Mouse (Mus musculus): ENCODE data around the gene Camsap3. TPM values are rescaled to one million over a fixed set of nuclear protein-coding genes. Genes with fewer than 3 reads are reported as not detected.

The Camsap3 gene
- total RNA-seq, 2 experiments from 2014 or later: 1.5 to 2.9 TPM

Other genes starting within 250 kb of the Camsap3 start
- under 1 TPM; 0.12 to 0.25 TPM for gene A430078G23Rik, start 233.9 kb upstream of the Camsap3 start, total RNA-seq (2021)
- gene Arhgef18, start 194.3 kb upstream of the Camsap3 start, total RNA-seq (2021): 10 to 100 TPM; 17.3 to 19.8 TPM
- 1 to 10 TPM; 4.1 to 4.5 TPM for gene Pex11g, start 119.6 kb upstream of the Camsap3 start, total RNA-seq (2021)
- gene Tex45, start 116.4 kb upstream of the Camsap3 start, total RNA-seq (2021): under 1 TPM in 1 of 2 experiments, not detected in 1; 0.32 TPM
- gene Zfp358, start 94.2 kb upstream of the Camsap3 start, total RNA-seq (2021): 10 to 100 TPM; 24.6 to 26.1 TPM
- 10 to 100 TPM; 26.4 to 29.0 TPM for gene Mcoln1, start 86.8 kb upstream of the Camsap3 start, total RNA-seq (2021)
- gene Pnpla6, start 71.9 kb upstream of the Camsap3 start, total RNA-seq (2021): 10 to 100 TPM; 15.1 to 15.9 TPM
- 1 to 10 TPM; 1.1 to 2.2 TPM for gene C330021F23Rik, start 19.3 kb upstream of the Camsap3 start, total RNA-seq (2021)
- 10 to 100 TPM; 20.9 to 21.3 TPM for gene Xab2, start 34.0 kb downstream of the Camsap3 start, total RNA-seq (2021)
- gene Pet100, start 34.3 kb downstream of the Camsap3 start, total RNA-seq (2021): 10 to 100 TPM; 72.5 to 77.7 TPM
- gene Pcp2, start 38.3 kb downstream of the Camsap3 start, total RNA-seq (2021): not detected
- gene Stxbp2, start 43.7 kb downstream of the Camsap3 start, total RNA-seq (2021): 10 to 100 TPM; 15.4 to 17.3 TPM
- not detected for gene Retn, start 68.5 kb downstream of the Camsap3 start, total RNA-seq (2021)
- under 1 TPM in 1 of 2 experiments, not detected in 1; 0.23 TPM for gene Mcemp1, start 78.5 kb downstream of the Camsap3 start, total RNA-seq (2021)
- gene Fcor, start 85.1 kb downstream of the Camsap3 start, total RNA-seq (2021): under 1 TPM; 0.81 to 0.86 TPM
- 10 to 100 TPM; 16.8 to 19.8 TPM for gene Trappc5, start 89.0 kb downstream of the Camsap3 start, total RNA-seq (2021)
- gene Fcer2a, start 106.9 kb downstream of the Camsap3 start, total RNA-seq (2021): under 1 TPM in 1 of 2 experiments, not detected in 1; 0.18 TPM
- gene Clec4g, start 133.4 kb downstream of the Camsap3 start, total RNA-seq (2021): 1 to 10 TPM in 1 of 2 experiments, under 1 TPM in 1; 0.63 to 1.3 TPM
- not detected for gene Cd209a, start 161.7 kb downstream of the Camsap3 start, total RNA-seq (2021)

All from heart, postnatal 4 days (tissue).